Mouse (Mus musculus) embryonic facial prominence, embryonic 12.5 days (tissue): Measurements from ENCODE around the gene Peli2. TPM values are rescaled to one million over a fixed set of nuclear protein-coding genes. Genes with fewer than 3 reads are reported as not detected.
A peak's percentile ranks its signal among the peaks of the same experiment; 100 is the strongest.

Source experiments
- ATAC-seq: fragments of 200-750 bp; cut with Nextera tagmentation; 2 replicates; pipeline ENCODE4 v1.8.0; 2017; ENCODE audit not compliant: insufficient number of reproducible peaks, insufficient read depth, low FRiP score, low TSS enrichment
- H3K27ac ChIP-seq: fragments of 300-500 bp; sonication (generic); 2 replicates; pipeline ENCODE4 v1.5.1; 2016; ENCODE audit warnings: mild to moderate bottlenecking
- H3K27me3 ChIP-seq: fragments of 300-500 bp; sonication (generic); 2 replicates; pipeline ENCODE4 v1.6.1; 2016; ENCODE audit warnings: mild to moderate bottlenecking, moderate library complexity
- H3K36me3 ChIP-seq: fragments of 300-500 bp; sonication (generic); 2 replicates; pipeline ENCODE4 v1.6.1; 2016; ENCODE audit warnings: mild to moderate bottlenecking
- H3K4me1 ChIP-seq: fragments of 300-500 bp; sonication (generic); 2 replicates; pipeline ENCODE4 v1.6.1; 2016
- H3K4me2 ChIP-seq: fragments of 300-500 bp; sonication (generic); replicated peaks from 2 replicates; pipeline ENCODE4 v1.6.1; 2016; ENCODE audit warnings: mild to moderate bottlenecking, moderate library complexity
- H3K4me3 ChIP-seq: fragments of 300-500 bp; sonication (generic); 2 replicates; pipeline ENCODE4 v1.5.1; 2016; ENCODE audit warnings: mild to moderate bottlenecking
- H3K9ac ChIP-seq: fragments of 300-500 bp; sonication (generic); 2 replicates; pipeline ENCODE4 v1.6.1; 2016; ENCODE audit warnings: mild to moderate bottlenecking, moderate library complexity
- H3K9me3 ChIP-seq: fragments of 300-500 bp; sonication (generic); 2 replicates; pipeline ENCODE4 v1.6.1; 2016; ENCODE audit warnings: mild to moderate bottlenecking, moderate library complexity
- WGBS: fragments of 180-500 bp; shearing (Covaris S2); methylation state at CpG from one replicate; pipeline ENCODE4 v1.1.7; 2016; 5-methylcytosine and 5-hydroxymethylcytosine counted together
- polyA plus RNA-seq: library from polyadenylated mRNA; unstranded; fragments of >200 nt; fragmentation: Nextera tagmentation; extraction: Ambion mirVana; gene quantifications from 2 replicates; pipeline ENCODE4 v1.2.1, GENCODE M21; 2016

Peli2 gene
- polyA plus RNA-seq, 1 experiment from 2014 or later: 9.9 TPM

DNA sequence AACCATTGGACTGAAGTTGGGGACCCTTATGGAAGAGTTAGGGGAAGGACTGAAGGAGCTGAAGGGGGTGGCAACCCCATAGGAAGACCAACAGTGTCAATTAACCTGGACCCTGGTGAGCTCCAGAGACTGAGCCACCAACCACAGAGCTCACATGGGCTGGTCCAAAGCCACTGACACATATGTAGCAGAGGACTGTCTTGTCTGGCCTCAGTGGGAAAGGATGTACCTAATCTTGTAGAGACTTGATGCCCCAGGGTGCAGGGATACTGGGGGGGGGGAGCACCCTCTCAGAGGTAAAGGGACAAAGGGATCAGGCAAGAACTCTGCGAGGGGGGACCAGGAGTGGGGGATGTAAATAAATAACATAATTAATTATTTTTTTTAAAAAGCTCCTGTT lies 176.2 kb downstream of the Peli2 start:
- H3K4me3 ChIP-seq: no peak overlapping the region
- no peaks in the 10 kb centered on the region for H3K27me3 ChIP-seq
- H3K36me3 ChIP-seq: no peaks in the 10 kb centered on the region
- H3K4me1 ChIP-seq: peaks cover 9% of the 10 kb centered on the region; the same call in 1 of the 2 replicates
- no peak overlapping the region for H3K9ac ChIP-seq
- 82% methylated on average over 1 of the region's 1 CpGs for WGBS
- no peak for ATAC-seq
- H3K27ac ChIP-seq: no peak overlapping the region
- H3K9me3 ChIP-seq: no peaks in the 10 kb centered on the region
- no peak overlapping the region for H3K4me2 ChIP-seq

GRCm38 (mm10) chr14:48302471-48303186 lies 182.0 kb downstream of the Peli2 start:
- H3K9ac ChIP-seq: no peak overlapping the region
- H3K4me3 ChIP-seq: no peak overlapping the region
- H3K4me1 ChIP-seq: peaks cover 10% of the 10 kb centered on the region; the same call in 1 of the 2 replicates
- no peak overlapping the region for H3K27ac ChIP-seq
- H3K36me3 ChIP-seq: no peaks in the 10 kb centered on the region
- 54% methylated on average over 10 of the region's 10 CpGs for WGBS
- H3K9me3 ChIP-seq: no peaks in the 10 kb centered on the region
- 0 out of 2 replicates have a peak, but pooled peaks have one; percentile 22 for ATAC-seq
- H3K27me3 ChIP-seq: no peaks in the 10 kb centered on the region
- no peak overlapping the region for H3K4me2 ChIP-seq

DNA sequence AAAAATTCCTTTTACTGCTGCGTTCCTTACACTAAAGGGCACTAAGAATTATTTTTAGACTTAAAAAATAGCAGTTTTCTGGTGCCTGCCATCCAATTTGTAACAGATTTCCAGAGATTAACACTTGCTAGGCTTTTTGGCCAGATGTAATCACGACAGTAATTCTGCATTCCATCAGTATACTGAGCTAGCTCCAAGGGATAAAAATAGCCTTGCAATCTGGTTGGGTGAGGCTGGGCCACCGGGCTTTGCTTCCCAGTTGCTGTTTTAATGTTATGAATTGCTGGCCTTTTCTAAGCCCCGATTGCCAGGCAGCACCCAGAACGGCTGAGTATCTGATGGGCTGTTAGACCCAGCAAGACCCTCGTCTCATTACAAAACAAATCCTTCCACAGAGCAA lies 182.6 kb downstream of the Peli2 start:
- H3K36me3 ChIP-seq: no peaks in the 10 kb centered on the region
- 30% methylated on average over 6 of the region's 6 CpGs for WGBS
- H3K4me2 ChIP-seq: no peak overlapping the region
- no peaks in the 10 kb centered on the region for H3K27me3 ChIP-seq
- ATAC-seq: no peak
- H3K9ac ChIP-seq: no peak overlapping the region
- H3K4me3 ChIP-seq: no peak overlapping the region
- H3K4me1 ChIP-seq: peaks cover 10% of the 10 kb centered on the region; the same call in 1 of the 2 replicates
- no peak overlapping the region for H3K27ac ChIP-seq
- no peaks in the 10 kb centered on the region for H3K9me3 ChIP-seq

DNA sequence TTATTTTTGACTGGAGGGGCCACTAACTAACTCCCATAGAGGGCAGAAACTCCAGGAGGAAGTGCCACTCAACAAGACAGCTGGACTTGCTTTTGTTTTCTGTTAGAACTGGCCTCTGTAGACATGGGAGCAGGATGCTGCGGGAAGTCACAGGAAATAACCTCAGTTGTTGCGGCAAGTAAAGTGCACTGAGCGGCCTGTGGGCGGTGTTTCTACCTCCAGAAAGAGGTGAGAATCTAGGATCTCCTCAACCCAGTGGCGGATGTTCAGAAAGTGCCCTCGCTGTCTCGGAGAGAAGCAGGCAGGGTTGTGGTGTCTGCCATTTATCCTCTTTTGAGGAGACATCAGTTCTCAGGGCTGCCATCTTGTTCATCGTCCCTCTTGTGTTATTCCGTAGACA lies 183.2 kb downstream of the Peli2 start:
- 81% methylated on average over 9 of the region's 9 CpGs for WGBS

DNA sequence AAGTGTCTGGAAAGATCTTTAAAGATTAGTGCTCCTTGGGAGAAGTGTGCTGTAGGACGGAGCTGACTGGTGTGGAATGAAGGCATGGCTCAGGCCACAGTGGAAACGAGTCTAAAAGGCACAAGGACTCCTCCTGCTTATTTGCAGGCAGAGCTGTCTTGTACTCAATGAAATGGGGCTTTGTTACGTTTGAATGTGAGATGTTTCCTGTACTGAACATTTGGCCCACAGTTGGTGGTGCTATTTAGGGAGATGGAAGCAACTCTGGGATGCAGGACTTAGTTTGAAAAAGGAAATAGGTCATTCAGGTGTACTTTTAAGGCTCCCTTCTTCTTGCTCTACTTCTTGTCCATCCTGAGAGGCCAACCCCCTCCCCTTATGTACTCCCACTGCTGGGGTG lies 192.6 kb downstream of the Peli2 start:
- Histone ChIP-seq H3K9ac (no peak overlapping the region), H3K9me3 (no peaks in the 10 kb centered on the region), H3K4me1 (peaks cover 4% of the 10 kb centered on the region; the same call in 1 of the 2 replicates), H3K36me3 (no peaks in the 10 kb centered on the region), H3K27me3 (no peaks in the 10 kb centered on the region), H3K4me2 (no peak overlapping the region), H3K4me3 (no peak overlapping the region), H3K27ac (no peak overlapping the region)
- ATAC-seq: no peak
- 44% methylated on average over 3 of the region's 3 CpGs for WGBS

More for the DNA sequence above, 183.2 kb downstream of the Peli2 start:
- H3K9ac ChIP-seq: no peak overlapping the region
- no peak overlapping the region for H3K27ac ChIP-seq
- H3K9me3 ChIP-seq: no peaks in the 10 kb centered on the region
- no peak overlapping the region for H3K4me3 ChIP-seq
- no peak for ATAC-seq
- H3K4me1 ChIP-seq: peaks cover 10% of the 10 kb centered on the region; the same call in 1 of the 2 replicates
- no peak overlapping the region for H3K4me2 ChIP-seq
- H3K27me3 ChIP-seq: no peaks in the 10 kb centered on the region
- no peaks in the 10 kb centered on the region for H3K36me3 ChIP-seq

- Histone ChIP-seq H3K4me3 (no peak overlapping the region), H3K36me3 (no peaks in the 10 kb centered on the region), H3K27ac (no peak overlapping the region), H3K4me1 (peaks cover 4% of the 10 kb centered on the region; the same call in 1 of the 2 replicates), H3K27me3 (no peaks in the 10 kb centered on the region; the same call in 1 of the 2 replicates), H3K4me2 (no peak overlapping the region), H3K9ac (no peak overlapping the region), H3K9me3 (no peaks in the 10 kb centered on the region)
- 47% methylated on average over 8 of the region's 8 CpGs for WGBS
- ATAC-seq: no peak
Observed at GRCm38 (mm10) chr14:48316396-48316795, 195.8 kb downstream of the Peli2 start.

- Histone ChIP-seq H3K9ac (no peak overlapping the region), H3K27me3 (no peaks in the 10 kb centered on the region; the same call in 1 of the 2 replicates), H3K9me3 (no peaks in the 10 kb centered on the region), H3K4me2 (no peak overlapping the region), H3K4me3 (no peak overlapping the region), H3K27ac (no peak overlapping the region), H3K4me1 (no peaks in the 10 kb centered on the region), H3K36me3 (no peaks in the 10 kb centered on the region)
- ATAC-seq: no peak
- WGBS: 77% methylated on average over 18 of the region's 18 CpGs
Observed at GRCm38 (mm10) chr14:48323771-48324459, 203.3 kb downstream of the Peli2 start.

DNA sequence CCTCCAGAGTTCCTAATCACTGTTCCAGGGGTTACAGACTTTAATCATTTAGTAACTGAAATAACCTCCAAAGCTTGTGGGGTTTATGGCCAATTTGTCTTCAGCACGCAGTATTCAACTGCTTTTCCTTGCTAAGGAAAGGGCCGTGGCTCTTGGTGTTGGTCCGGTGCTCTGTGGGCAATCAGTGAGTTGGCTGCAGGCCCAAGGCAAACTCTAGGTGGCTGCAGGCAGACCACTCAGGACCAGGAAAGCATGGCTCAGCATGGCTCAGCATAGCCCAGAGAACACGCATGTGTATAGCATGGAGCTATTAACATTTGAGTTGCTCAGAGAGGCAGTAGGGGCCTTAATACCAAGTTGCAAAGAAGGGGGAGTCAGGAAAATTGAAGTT lies 203.8 kb downstream of the Peli2 start:
- Histone ChIP-seq H3K4me2 (no peak overlapping the region), H3K27me3 (no peaks in the 10 kb centered on the region; the same call in 1 of the 2 replicates), H3K9ac (no peak overlapping the region), H3K4me1 (no peaks in the 10 kb centered on the region), H3K9me3 (no peaks in the 10 kb centered on the region), H3K4me3 (no peak overlapping the region), H3K36me3 (no peaks in the 10 kb centered on the region), H3K27ac (no peak overlapping the region)
- 90% methylated on average over 4 of the region's 4 CpGs for WGBS
- no peak for ATAC-seq

DNA sequence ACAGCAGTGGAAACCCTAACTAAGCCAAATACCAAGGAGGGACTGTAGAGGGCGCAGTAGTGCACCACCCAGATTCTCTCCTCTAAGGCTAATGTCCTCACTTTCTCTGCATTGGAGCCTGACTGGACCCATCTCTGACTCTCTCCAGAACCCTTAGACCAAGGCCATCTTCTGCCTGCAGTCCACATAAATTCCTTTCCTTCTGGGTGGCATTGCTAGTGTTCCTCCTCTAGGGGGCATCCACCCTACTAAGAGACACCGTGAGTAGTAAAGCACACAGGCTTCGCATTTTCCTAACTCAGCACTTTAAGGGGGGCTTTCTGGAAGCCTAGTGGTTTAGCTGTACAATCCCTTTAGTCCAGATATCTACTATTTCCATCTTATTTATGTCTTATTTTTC lies 207.1 kb downstream of the Peli2 start:
- Histone ChIP-seq H3K4me3 (no peak overlapping the region), H3K27me3 (no peaks in the 10 kb centered on the region), H3K9me3 (no peaks in the 10 kb centered on the region), H3K27ac (no peak overlapping the region), H3K9ac (no peak overlapping the region), H3K4me2 (no peak overlapping the region), H3K36me3 (no peaks in the 10 kb centered on the region), H3K4me1 (peaks cover 27% of the 10 kb centered on the region)
- ATAC-seq: no peak
- WGBS: 62% methylated on average over 3 of the region's 3 CpGs

- Histone ChIP-seq H3K9ac (no peak overlapping the region), H3K4me1 (peaks cover 39% of the 10 kb centered on the region), H3K27ac (no peak overlapping the region), H3K27me3 (no peaks in the 10 kb centered on the region), H3K36me3 (no peaks in the 10 kb centered on the region), H3K4me3 (no peak overlapping the region), H3K4me2 (no peak overlapping the region), H3K9me3 (no peaks in the 10 kb centered on the region)
- 89% methylated on average over 12 of the region's 12 CpGs for WGBS
- no peak for ATAC-seq
Observed at GRCm38 (mm10) chr14:48329716-48330365, 209.2 kb downstream of the Peli2 start.
